Mouse (Mus musculus): ENCODE data around the gene Olfr803.

Olfr803 gene

DNA sequence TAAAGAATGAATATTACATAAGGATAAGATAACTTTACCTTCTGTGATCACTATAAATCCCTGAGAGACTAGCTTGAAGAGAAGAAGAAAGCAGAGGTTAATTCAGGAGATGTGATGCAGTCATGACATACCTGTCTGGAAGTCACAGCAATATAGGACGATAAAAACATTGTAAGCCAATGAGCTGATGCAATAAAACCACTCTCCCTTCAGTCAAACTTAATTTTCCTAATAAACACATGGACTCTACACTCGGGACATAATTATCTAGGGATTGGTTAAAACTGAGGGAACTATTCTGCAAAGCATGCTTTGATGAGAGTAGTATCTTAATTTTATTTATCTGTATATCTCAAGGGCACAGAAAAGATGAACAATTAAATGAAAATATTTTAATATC lies at the start of gene Olfr803:
Gene Olfr803 (minus strand): TSS at position 101 of the 400 bp plus-strand sequence.
- in situ Hi-C loops (cut with MboI, MseI), result no loop called here

GRCm38 (mm10) chr10:129741821-129742220 lies 47.7 kb upstream of the Olfr803 start, which contains the start of gene Olfr806:
Olfr806 (minus strand) TSS chr10:129741921.
- in situ Hi-C loops (cut with MboI, MseI), result no loop called here

GRCm38 (mm10) chr10:129729275-129729674 lies 35.2 kb upstream of the Olfr803 start, which contains the start of gene Olfr805:
Olfr805 (minus strand) TSS chr10:129729375.
- in situ Hi-C loops (cut with MboI, MseI), result no loop called here

GRCm38 (mm10) chr10:129702910-129703309 lies 8.8 kb upstream of the Olfr803 start, which contains the start of gene Olfr804:
Olfr804 (plus strand) TSS chr10:129703210.
- in situ Hi-C loops (cut with MboI, MseI), result no loop called here

GRCm38 (mm10) chr10:129688069-129688468 lies 6.0 kb downstream of the Olfr803 start, which contains the start of gene Olfr802:
Olfr802 (minus strand) TSS chr10:129688169.
- in situ Hi-C loops (cut with MboI, MseI), result no loop called here

GRCm38 (mm10) chr10:129673765-129674164 lies 20.3 kb downstream of the Olfr803 start, which contains the start of gene Olfr801:
Olfr801 (minus strand) TSS chr10:129673865.
- in situ Hi-C loops (cut with MboI, MseI), result no loop called here

DNA sequence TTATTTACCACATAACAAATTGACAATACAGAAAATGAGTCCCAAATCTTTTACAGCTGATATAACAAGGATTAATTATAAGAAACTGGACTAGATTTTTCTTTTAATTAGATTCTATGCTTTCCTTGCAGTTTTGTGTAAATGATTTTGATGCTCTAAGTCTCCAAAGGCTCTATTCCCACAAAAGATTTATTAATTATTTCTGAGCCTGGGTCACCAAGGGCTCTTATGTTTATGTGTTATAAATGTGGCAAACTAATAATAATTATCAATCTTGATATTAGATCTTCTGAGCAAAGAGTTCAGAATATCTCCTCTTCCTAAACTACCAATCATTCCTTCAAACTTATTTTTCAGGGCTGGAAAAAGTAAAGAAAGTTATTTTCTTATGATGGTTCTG lies 36.7 kb downstream of the Olfr803 start, which contains the start of gene Olfr800:
Gene Olfr800 (plus strand): TSS at position 301 of the 400 bp plus-strand sequence.
- in situ Hi-C loops (cut with MboI, MseI), result no loop called here

GRCm38 (mm10) chr10:129651763-129652162 lies 42.3 kb downstream of the Olfr803 start:
- in situ Hi-C loops (cut with MboI, MseI), result no loop called here
